In genomic region chr11:3786564-3786963, GRCm38 (mm10) we compare ENCODE assay signal across 9 mouse cellular contexts.
DNase-seq lines count a peak whose midpoint lies in the region; ATAC-seq and TF ChIP-seq lines count a peak whose summit lies in the region.
"Had no signal": no experiment of that assay in that cellular context is flagged by ENCODE, and none has a peak within 500 bp of the region (broad histone marks: within the 10 kb centered on the region; RNA-seq: fewer than 3 reads in every experiment).

No protein-coding gene starts in this region.

- no peak overlapping the region for H3K4me3 ChIP-seq in ES-E14 (ENCODE audit: insufficient read depth in 1 of 2, low read depth in 1 of 2, low read length in 2 of 2, poor library complexity in 1 of 2, severe bottlenecking in 1 of 2)
- H3K4me3 ChIP-seq: limb, embryonic 15.5 days had no signal

- DNase-seq in ES-E14 (ENCODE audit: low read depth, low spot score) = peak; percentile 90
- DNase-seq in brain, embryonic 14.5 days (ENCODE audit: low read depth) = peak; percentile 96
- peak; percentile 82 for DNase-seq in fibroblast of lung, adult 2 months (ENCODE audit: low read depth)
- DNase-seq in heart, postnatal 14 days = peak; percentile 82 to 90
- DNase-seq in layer of hippocampus, adult 9-10 months (ENCODE audit: low spot score) = peak; percentile 68
- peak; percentile 91 to 96 for DNase-seq in right cerebral cortex, adult 2 months (ENCODE audit: low spot score in 2 of 2)
- peak; percentile 89 for DNase-seq in urinary bladder, postnatal 14 days (ENCODE audit: low spot score)

- in situ Hi-C loops in ES-E14 (cut with MboI; ENCODE audit: low sequenced_read_pairs in 2 of 2, unreplicated experiment in 2 of 2) = no loop called here

- intact Hi-C loops in heart, postnatal 14 days (cut with DNase I) = loop anchor here (2.0 to 10.0 kb wide), 4 partner anchors 72 to 402 kb away; no protein-coding TSS in a partner anchor

- no peak for TF ChIP-seq POLR2A in brain, embryonic 14.5 days (IDR thresholded peaks at IDR 0.05; ENCODE audit: borderline replicate concordance, extremely low read depth, insufficient read depth, insufficient read length, poor library complexity, severe bottlenecking)

- TF ChIP-seq CTCF in brain, embryonic 14.5 days (IDR thresholded peaks at IDR 0.05; ENCODE audit: borderline replicate concordance, extremely low read depth, insufficient read depth, insufficient read length) = peak; percentile 87; the same call in 1 of the 2 replicates

- peaks cover 0 to 2% of the 10 kb centered on the region in 2 experiments; a peak in 1 of 4 replicates for H3K4me1 ChIP-seq in ES-E14 (ENCODE audit: control insufficient read depth in 2 of 2, insufficient read depth in 2 of 2, low read length in 2 of 2, poor library complexity in 1 of 2)
- H3K4me1 ChIP-seq: limb, embryonic 15.5 days had no signal

- H3K9ac ChIP-seq in ES-E14 (ENCODE audit: insufficient read depth, low read depth, low read length, poor library complexity, severe bottlenecking) = no peak overlapping the region
- H3K9ac ChIP-seq: limb, embryonic 15.5 days had no signal

- H3K9me3 ChIP-seq in ES-E14 (ENCODE audit: control insufficient read depth, insufficient read depth, low read depth, low read length) = no peaks in the 10 kb centered on the region
- H3K9me3 ChIP-seq: limb, embryonic 15.5 days had no signal

- ATAC-seq in megakaryocyte, adult 5-6 weeks (ENCODE audit: poor library complexity, severe bottlenecking) = peak; percentile 45; the same call in 1 of the 2 replicates

- no peak overlapping the region for H3K27ac ChIP-seq in ES-E14 (ENCODE audit: insufficient read depth, low read depth, low read length, poor library complexity, severe bottlenecking)
- H3K27ac ChIP-seq: limb, embryonic 15.5 days had no signal

- H3K36me3 ChIP-seq in ES-E14 (ENCODE audit: control insufficient read depth, insufficient read depth, low read length, poor library complexity, severe bottlenecking) = no peaks in the 10 kb centered on the region
- H3K36me3 ChIP-seq: limb, embryonic 15.5 days had no signal

TF ChIP-seq in ES-E14, 5 proteins besides CTCF, POLR2A, EP300 and RAD21:
- TF ChIP-seq MAFK (IDR thresholded peaks at IDR 0.05; ENCODE audit: insufficient read depth, low read depth, low read length) (no peak), ZC3H11A (IDR thresholded peaks at IDR 0.05; ENCODE audit: borderline replicate concordance, low read depth, low read length) (peak; percentile 86), CHD2 (IDR thresholded peaks at IDR 0.05; ENCODE audit: low read depth, low read length) (no peak)
TF ChIP-seq in ES-E14: peak in this region for 1.
